Mouse (Mus musculus): ENCODE results near the gene Uqcr11. TPM values are rescaled to one million over a fixed set of nuclear protein-coding genes. Genes with fewer than 3 reads are reported as not detected.

Gene Uqcr11
- polyA plus RNA-seq, 1 experiment = 182 TPM

DNA sequence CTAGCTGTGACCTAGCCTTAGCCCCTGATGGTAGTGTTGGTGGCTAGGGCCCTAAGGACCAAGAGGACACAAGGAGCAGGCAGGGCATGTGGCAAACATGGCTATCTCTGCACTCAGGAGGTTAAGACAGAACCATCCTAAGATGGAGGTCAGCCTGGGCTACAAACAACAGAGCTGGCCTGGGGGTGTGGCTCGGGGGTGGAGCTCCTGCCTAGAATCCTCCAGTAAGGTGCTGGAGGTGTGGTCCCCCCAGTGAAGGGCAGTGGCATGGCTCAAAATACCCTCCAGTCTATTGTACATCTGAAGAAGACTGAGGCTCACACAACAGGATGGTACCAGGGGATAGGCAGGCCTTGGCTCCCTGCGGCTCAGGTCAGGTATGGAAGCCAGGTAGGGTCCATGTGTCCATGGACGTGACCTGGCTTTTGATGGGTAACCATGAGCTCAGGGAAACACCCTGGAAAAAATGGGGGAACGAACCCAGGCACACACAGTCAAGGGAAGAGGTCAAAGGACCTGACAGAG is 22.5 kb downstream of the Uqcr11 start:
- TF ChIP-seq POLR2A (IDR thresholded peaks at IDR 0.05; ENCODE audit: low read depth, low read length) (no peak), CTCF (IDR thresholded peaks at IDR 0.05; ENCODE audit: borderline replicate concordance, insufficient read depth, low read length) (no peak)
- Histone ChIP-seq H3K4me1 (ENCODE audit: control insufficient read depth, insufficient read depth, low read length) (peaks cover 4% of the 10 kb centered on the region; the same call in 1 of the 2 replicates), H3K27ac (ENCODE audit: insufficient read depth, low read length) (no peak overlapping the region), H3K4me3 (ENCODE audit: insufficient read depth, low read length) (no peak overlapping the region)

DNA sequence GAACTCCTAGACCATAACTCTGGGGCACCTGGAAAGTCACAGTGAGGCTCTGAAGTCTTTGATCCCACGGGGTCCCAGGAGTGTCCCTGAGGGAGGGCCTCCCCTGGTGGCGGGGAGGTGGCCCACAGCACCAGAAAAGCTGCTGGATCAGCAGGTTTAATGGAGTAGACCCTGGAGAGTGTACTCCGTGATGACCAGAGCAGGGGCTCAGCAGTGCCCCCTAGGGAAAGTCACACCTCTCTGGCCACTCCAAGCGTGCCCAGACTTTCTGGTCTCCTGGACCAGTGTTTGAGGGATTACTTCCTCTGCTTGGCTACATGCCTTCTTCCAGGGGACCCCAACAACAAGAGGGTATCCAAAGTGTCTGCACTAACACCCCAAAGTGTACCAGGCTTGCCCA is 23.2 kb downstream of the Uqcr11 start:
- H3K4me1 ChIP-seq (ENCODE audit: control insufficient read depth, insufficient read depth, low read length) = peaks cover 4% of the 10 kb centered on the region; the same call in 1 of the 2 replicates
- no peak overlapping the region for H3K4me3 ChIP-seq (ENCODE audit: insufficient read depth, low read length)
- TF ChIP-seq POLR2A (IDR thresholded peaks at IDR 0.05; ENCODE audit: low read depth, low read length) (no peak), CTCF (IDR thresholded peaks at IDR 0.05; ENCODE audit: borderline replicate concordance, insufficient read depth, low read length) (no peak)
- H3K27ac ChIP-seq (ENCODE audit: insufficient read depth, low read length) = no peak overlapping the region

DNA sequence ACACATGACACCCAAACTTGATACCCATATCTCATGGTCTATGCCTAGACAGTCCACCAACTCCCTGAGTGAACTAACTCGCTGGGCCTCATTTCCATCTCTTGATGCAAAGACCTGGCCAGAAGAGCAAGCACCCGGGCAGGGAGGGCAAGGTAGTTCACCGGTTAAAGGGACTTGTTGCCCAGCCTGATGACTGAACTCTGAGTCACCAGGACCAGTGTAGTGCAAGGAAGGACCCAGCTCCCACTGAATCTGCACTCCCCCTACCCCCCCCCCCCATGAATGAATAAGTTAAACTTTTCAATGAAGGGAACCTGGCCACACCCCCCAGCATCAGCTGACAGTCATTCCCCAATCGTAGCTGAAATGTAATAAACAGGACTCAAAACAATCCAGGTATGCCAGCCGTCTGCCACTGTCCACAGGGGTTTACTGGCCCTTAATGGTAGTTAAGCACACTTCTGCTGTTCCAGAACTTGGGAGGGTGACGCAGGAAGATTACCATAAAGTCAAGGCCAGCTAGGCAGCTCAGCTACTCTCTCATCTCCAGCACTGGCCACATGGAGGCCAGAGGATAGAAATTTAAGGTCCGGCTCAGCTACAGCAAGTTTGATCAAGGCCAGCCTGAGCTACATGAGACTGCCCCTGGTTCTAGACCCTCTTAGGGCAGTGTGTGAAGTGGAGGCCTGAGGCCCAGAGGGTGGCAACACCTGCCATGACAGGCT is 23.8 kb downstream of the Uqcr11 start:
- Histone ChIP-seq H3K4me1 (ENCODE audit: control insufficient read depth, insufficient read depth, low read length) (peaks cover 4% of the 10 kb centered on the region; the same call in 1 of the 2 replicates), H3K4me3 (ENCODE audit: insufficient read depth, low read length) (no peak overlapping the region), H3K27ac (ENCODE audit: insufficient read depth, low read length) (no peak overlapping the region)
- no peak for TF ChIP-seq POLR2A (IDR thresholded peaks at IDR 0.05; ENCODE audit: low read depth, low read length)
- TF ChIP-seq CTCF (IDR thresholded peaks at IDR 0.05; ENCODE audit: borderline replicate concordance, insufficient read depth, low read length) = no peak

DNA sequence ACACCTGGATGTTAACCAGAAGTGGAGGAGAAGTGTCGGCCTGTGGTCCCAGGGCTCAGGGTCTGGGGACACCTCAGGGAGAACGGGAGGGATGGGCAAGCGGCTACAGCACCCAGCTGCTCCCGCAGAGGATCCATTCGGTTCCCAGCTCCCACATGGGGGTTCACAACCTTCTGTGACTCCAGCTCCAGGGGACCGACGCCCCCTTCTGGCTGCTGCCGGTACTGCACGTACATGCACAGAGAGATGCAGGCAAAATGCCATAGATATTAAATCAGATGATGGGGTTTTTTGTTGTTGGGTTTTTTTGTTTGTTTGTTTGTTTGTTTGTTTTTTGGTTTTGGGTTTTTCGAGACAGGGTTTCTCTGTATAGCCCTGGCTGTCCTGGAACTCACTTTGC is 28.9 kb downstream of the Uqcr11 start:
- TF ChIP-seq POLR2A (IDR thresholded peaks at IDR 0.05; ENCODE audit: low read depth, low read length) = no peak
- peak; percentile 56; the same call in 1 of the 2 replicates for TF ChIP-seq CTCF (IDR thresholded peaks at IDR 0.05; ENCODE audit: borderline replicate concordance, insufficient read depth, low read length)
- H3K4me1 ChIP-seq (ENCODE audit: control insufficient read depth, insufficient read depth, low read length) = no peaks in the 10 kb centered on the region
- no peak overlapping the region for H3K4me3 ChIP-seq (ENCODE audit: insufficient read depth, low read length)
- H3K27ac ChIP-seq (ENCODE audit: insufficient read depth, low read length) = no peak overlapping the region

DNA sequence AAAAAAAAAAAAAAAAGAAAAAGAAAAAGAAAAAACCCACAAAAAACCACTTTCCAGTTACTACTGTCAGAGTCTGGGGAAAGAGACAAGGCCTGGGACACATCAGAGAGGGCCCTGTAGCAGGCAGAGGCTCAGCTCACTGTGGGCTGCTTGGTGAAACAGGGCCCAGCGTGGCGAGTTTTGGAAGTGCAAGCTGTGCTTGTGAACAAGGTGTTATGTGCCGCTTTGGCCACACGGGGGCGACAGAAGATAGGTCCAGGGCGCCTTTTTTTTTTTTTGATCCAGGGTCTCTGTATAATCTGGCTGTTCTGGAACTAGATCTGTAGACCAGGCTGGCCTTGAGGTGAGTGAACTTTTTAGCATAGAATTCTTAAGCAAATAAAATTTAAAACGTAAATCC is 30.5 kb downstream of the Uqcr11 start:
- Histone ChIP-seq H3K4me3 (ENCODE audit: insufficient read depth, low read length) (no peak overlapping the region), H3K4me1 (ENCODE audit: control insufficient read depth, insufficient read depth, low read length) (no peaks in the 10 kb centered on the region), H3K27ac (ENCODE audit: insufficient read depth, low read length) (no peak overlapping the region)
- TF ChIP-seq CTCF (IDR thresholded peaks at IDR 0.05; ENCODE audit: borderline replicate concordance, insufficient read depth, low read length) = peak; percentile 69; the same call in 1 of the 2 replicates
- TF ChIP-seq POLR2A (IDR thresholded peaks at IDR 0.05; ENCODE audit: low read depth, low read length) = no peak

DNA sequence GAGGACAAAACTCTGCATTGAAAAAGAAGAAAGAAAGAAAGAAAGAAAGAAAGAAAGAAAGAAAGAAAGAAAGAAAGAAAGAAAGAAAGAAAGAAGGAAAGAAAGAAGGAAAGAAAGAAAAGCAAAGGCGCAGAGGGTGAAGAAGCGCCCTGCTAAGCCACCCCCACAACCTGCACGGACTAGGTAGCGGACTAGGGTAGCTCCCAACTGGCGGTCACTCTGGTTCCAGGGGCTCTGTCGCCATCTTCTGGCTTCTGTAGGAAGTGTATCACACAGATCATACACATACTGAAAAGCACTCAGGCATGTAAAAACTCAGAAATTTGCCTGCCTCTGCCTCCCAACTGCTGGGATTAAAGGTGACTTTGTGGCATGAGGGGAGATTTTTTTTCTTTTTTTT is 32.6 kb downstream of the Uqcr11 start:
- TF ChIP-seq CTCF (IDR thresholded peaks at IDR 0.05; ENCODE audit: borderline replicate concordance, insufficient read depth, low read length) (peak; percentile 53; the same call in 1 of the 2 replicates), POLR2A (IDR thresholded peaks at IDR 0.05; ENCODE audit: low read depth, low read length) (no peak)
- Histone ChIP-seq H3K4me1 (ENCODE audit: control insufficient read depth, insufficient read depth, low read length) (no peaks in the 10 kb centered on the region), H3K4me3 (ENCODE audit: insufficient read depth, low read length) (no peak overlapping the region), H3K27ac (ENCODE audit: insufficient read depth, low read length) (no peak overlapping the region)

DNA sequence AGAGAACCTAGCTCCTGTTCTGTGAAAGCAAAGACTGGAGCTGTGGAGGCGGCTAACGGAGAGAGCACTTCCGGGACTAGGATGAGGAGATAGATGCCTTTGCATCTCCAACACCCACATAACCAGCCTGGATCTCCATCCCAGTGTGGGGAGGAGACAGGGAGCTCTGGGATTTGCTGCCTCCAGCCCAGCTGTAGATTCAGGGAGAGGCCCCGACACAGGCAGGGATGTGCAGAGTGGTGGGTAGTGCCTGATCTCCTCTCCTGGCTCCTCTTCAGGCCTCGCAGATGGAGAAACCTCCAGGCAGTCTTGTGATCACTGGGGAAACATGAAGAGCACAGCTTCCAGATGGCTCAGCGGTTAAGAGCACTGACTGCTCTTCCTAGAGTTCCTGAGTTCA is 33.9 kb downstream of the Uqcr11 start:
- Histone ChIP-seq H3K4me1 (ENCODE audit: control insufficient read depth, insufficient read depth, low read length) (no peaks in the 10 kb centered on the region), H3K27ac (ENCODE audit: insufficient read depth, low read length) (no peak overlapping the region), H3K4me3 (ENCODE audit: insufficient read depth, low read length) (no peak overlapping the region)
- TF ChIP-seq POLR2A (IDR thresholded peaks at IDR 0.05; ENCODE audit: low read depth, low read length) = no peak
- TF ChIP-seq CTCF (IDR thresholded peaks at IDR 0.05; ENCODE audit: borderline replicate concordance, insufficient read depth, low read length) = no peak

DNA sequence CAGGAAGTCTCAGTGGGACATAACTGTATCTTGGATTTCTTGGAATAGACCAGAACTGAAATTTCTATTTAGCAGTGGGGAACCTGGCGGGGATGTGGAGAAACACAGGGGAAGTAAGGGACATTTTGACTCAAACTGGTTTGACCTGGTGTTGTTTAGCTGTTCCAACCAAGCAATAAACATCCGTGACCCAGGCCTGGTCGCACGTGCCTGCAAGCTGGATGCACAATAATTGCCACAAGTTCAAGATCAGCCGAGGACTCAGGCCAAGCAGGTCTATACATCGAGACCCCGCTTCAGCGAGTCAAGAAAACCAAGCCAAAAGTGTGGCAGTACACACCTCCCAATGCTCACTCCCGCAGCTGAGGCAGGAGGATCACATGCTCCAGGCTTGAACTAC is 34.6 kb downstream of the Uqcr11 start:
- Histone ChIP-seq H3K4me1 (ENCODE audit: control insufficient read depth, insufficient read depth, low read length) (no peaks in the 10 kb centered on the region), H3K4me3 (ENCODE audit: insufficient read depth, low read length) (no peak overlapping the region), H3K27ac (ENCODE audit: insufficient read depth, low read length) (no peak overlapping the region)
- TF ChIP-seq CTCF (IDR thresholded peaks at IDR 0.05; ENCODE audit: borderline replicate concordance, insufficient read depth, low read length) (no peak), POLR2A (IDR thresholded peaks at IDR 0.05; ENCODE audit: low read depth, low read length) (no peak)

DNA sequence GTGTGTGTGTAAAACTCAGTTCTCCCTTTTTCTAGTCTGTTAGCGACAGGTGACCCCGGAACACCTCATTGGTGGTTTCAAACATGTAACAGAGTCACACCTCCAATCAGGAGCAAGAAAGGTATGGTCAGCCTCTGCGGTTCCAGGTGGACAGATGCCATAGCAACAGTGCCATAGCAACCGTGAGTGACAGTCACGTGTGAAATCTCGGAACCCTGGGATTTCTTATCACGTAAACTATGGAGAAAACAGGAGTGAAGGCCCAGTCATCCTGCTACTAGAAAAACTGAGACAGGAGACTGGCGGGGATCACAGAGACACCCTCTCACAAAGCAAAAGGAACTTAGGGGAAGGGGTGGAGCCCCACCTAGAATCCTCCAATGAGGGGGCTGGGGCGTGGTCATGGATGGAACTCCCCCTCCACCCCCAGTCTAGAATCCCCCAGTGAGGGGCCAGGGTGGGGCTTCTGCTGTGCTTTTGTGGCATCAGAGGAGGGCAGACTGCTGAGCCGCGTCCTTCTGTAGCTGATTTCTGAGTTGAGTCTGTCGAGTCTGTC is 35.1 kb downstream of the Uqcr11 start:
- no peak overlapping the region for H3K4me3 ChIP-seq (ENCODE audit: insufficient read depth, low read length)
- H3K4me1 ChIP-seq (ENCODE audit: control insufficient read depth, insufficient read depth, low read length) = no peaks in the 10 kb centered on the region
- no peak; the same call in 1 of the 2 replicates for TF ChIP-seq POLR2A (IDR thresholded peaks at IDR 0.05; ENCODE audit: low read depth, low read length)
- TF ChIP-seq CTCF (IDR thresholded peaks at IDR 0.05; ENCODE audit: borderline replicate concordance, insufficient read depth, low read length) = no peak
- no peak overlapping the region for H3K27ac ChIP-seq (ENCODE audit: insufficient read depth, low read length)

Data from embryonic fibroblast, embryonic 13.5 days (primary cell).